Mouse (Mus musculus) stomach, postnatal 0 days (tissue): ENCODE results near the gene Trim24. TPM values are rescaled to one million over a fixed set of nuclear protein-coding genes. Genes with fewer than 3 reads are reported as not detected.

Experiments
- ATAC-seq: fragments of 200-750 bp; cut with Nextera tagmentation; 2 replicates; pipeline ENCODE4 v1.8.0; 2017; ENCODE audit not compliant: low FRiP score, low TSS enrichment
- DNase-seq: peaks from one replicate; pipeline ENCODE4 v3.0.0-alpha.2; 2016; ENCODE audit warnings: low spot score
- H3K27ac ChIP-seq: fragments of 300-500 bp; sonication (generic); replicated peaks from 2 replicates; pipeline ENCODE4 v1.5.1; 2014; ENCODE audit warnings: mild to moderate bottlenecking, control low read depth
- H3K27me3 ChIP-seq: fragments of 300-500 bp; sonication (generic); 2 replicates; pipeline ENCODE4 v1.6.1; 2014; ENCODE audit warnings: low read length; ENCODE audit not compliant: control insufficient read depth, insufficient read depth
- H3K36me3 ChIP-seq: fragments of 300-500 bp; sonication (generic); 2 replicates; pipeline ENCODE4 v1.6.1; 2014; ENCODE audit warnings: low read length, mixed read lengths; ENCODE audit not compliant: control insufficient read depth, insufficient read depth
- H3K4me1 ChIP-seq: fragments of 300-500 bp; sonication (generic); replicated peaks from 2 replicates; pipeline ENCODE4 v1.6.1; 2014; ENCODE audit warnings: antibody characterized with exemption; ENCODE audit not compliant: control insufficient read depth, insufficient read depth
- H3K4me2 ChIP-seq: fragments of 300-500 bp; sonication (generic); replicated peaks from 2 replicates; pipeline ENCODE4 v1.6.1; 2014; ENCODE audit warnings: low read depth, mild to moderate bottlenecking, control low read depth, moderate library complexity
- H3K4me3 ChIP-seq: fragments of 300-500 bp; sonication (generic); 2 replicates; pipeline ENCODE4 v1.5.1; 2014; ENCODE audit warnings: low read depth, low read length, control low read depth
- H3K9ac ChIP-seq: fragments of 300-500 bp; sonication (generic); 2 replicates; pipeline ENCODE4 v1.6.1; 2014; ENCODE audit warnings: mild to moderate bottlenecking, low read length, control low read depth, mixed read lengths
- H3K9me3 ChIP-seq: fragments of 300-500 bp; sonication (generic); 2 replicates; pipeline ENCODE4 v1.6.1; 2016; ENCODE audit warnings: low read length; ENCODE audit not compliant: control insufficient read depth
- CTCF ChIP-seq: IDR thresholded peaks from 2 replicates; pipeline ENCODE4 v1.5.1; 2016; ENCODE audit warnings: antibody characterized with exemption, low read depth, mild to moderate bottlenecking, moderate library complexity
- EP300 ChIP-seq: optimal IDR thresholded peaks from 2 replicates; pipeline ENCODE3; 2016; ENCODE audit warnings: antibody characterized with exemption
- WGBS: fragments of 180-500 bp; shearing (Covaris S2); extraction: QIAGEN DNeasy Blood & Tissue Kit; methylation state at CpG from one replicate; pipeline ENCODE4 v1.1.7; 2014; 5-methylcytosine and 5-hydroxymethylcytosine counted together
- polyA plus RNA-seq: library from polyadenylated mRNA; unstranded; fragments of >200 nt; fragmentation: Nextera tagmentation; extraction: Ambion mirVana; gene quantifications from 2 replicates; pipeline ENCODE4 v1.2.1, GENCODE M21; 2015

The Trim24 gene
- polyA plus RNA-seq, 1 experiment from 2014 or later: 5.6 TPM

DNA sequence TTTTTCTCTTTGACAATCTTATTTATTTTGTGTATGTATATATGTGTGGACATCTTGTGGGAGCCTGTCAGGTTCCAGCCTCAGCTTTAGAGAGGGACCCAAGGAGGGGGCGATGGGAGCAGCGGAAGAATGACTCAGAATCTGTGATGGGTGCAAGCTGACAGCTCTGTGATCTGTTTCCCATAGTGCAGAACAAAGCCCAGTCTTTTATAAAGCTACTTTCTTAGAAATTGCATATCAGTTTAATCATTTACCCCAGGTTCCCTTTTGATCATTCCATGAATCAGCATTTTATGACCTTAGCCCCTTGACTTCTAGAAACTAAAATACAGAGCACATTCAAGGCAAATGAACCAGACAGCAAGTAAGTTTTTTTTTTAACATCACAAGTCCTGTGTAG is 42.9 kb downstream of the Trim24 start:
- no peaks in the 10 kb centered on the region for H3K27me3 ChIP-seq
- no peak overlapping the region for H3K9ac ChIP-seq
- no peak for ATAC-seq
- DNase-seq: no peak
- H3K4me2 ChIP-seq: no peak overlapping the region
- H3K27ac ChIP-seq: no peak overlapping the region
- H3K36me3 ChIP-seq: peaks cover 12% of the 10 kb centered on the region
- H3K4me1 ChIP-seq: no peaks in the 10 kb centered on the region
- no peak overlapping the region for H3K4me3 ChIP-seq
- TF ChIP-seq EP300: no peak
- no peak for TF ChIP-seq CTCF
- WGBS: 85% methylated on average over 2 of the region's 2 CpGs
- no peaks in the 10 kb centered on the region for H3K9me3 ChIP-seq

GRCm38 (mm10) chr6:37925104-37925503 is 54.5 kb downstream of the Trim24 start:
- H3K4me1 ChIP-seq: no peaks in the 10 kb centered on the region
- no peak overlapping the region for H3K4me2 ChIP-seq
- DNase-seq (no peak), ATAC-seq (no peak)
- H3K9me3 ChIP-seq: no peaks in the 10 kb centered on the region
- no peak overlapping the region for H3K4me3 ChIP-seq
- no peaks in the 10 kb centered on the region for H3K27me3 ChIP-seq
- no peak overlapping the region for H3K27ac ChIP-seq
- no peak overlapping the region for H3K9ac ChIP-seq
- TF ChIP-seq CTCF: no peak
- no peak for TF ChIP-seq EP300
- H3K36me3 ChIP-seq: peaks cover 7% of the 10 kb centered on the region; the same call in 1 of the 2 replicates
- WGBS: 79% methylated on average over 1 of the region's 1 CpGs

DNA sequence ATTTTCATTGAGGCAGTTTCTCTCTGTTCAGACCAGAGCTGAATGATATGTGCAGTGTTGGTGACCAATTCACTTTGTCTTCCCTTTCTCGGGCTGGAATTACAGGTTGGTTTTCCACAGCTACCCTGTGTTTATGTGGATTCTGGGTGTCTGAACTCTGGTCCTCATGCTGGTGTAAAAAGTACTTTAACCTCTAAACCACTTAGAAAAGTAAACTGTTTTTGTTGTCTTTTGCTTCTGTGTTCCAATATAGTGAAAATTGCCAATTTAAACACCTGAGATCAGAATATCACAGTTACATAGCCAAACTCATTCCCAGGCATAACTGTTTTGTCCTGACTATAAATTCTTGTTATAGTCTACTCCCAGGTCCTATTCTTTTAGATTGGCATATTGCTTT is 56.1 kb downstream of the Trim24 start:
- Histone ChIP-seq H3K4me2 (no peak overlapping the region), H3K9ac (no peak overlapping the region), H3K4me3 (no peak overlapping the region), H3K9me3 (no peaks in the 10 kb centered on the region), H3K36me3 (peaks cover 10% of the 10 kb centered on the region; the same call in 1 of the 2 replicates), H3K27ac (no peak overlapping the region), H3K27me3 (no peaks in the 10 kb centered on the region), H3K4me1 (no peaks in the 10 kb centered on the region)
- TF ChIP-seq EP300 (no peak), CTCF (no peak)
- ATAC-seq (no peak), DNase-seq (no peak)
- WGBS: 88% methylated on average over 1 of the region's 1 CpGs

- H3K4me2 ChIP-seq: no peak overlapping the region
- H3K9ac ChIP-seq: no peak overlapping the region
- TF ChIP-seq EP300 (no peak), CTCF (no peak)
- H3K27ac ChIP-seq: no peak overlapping the region
- H3K4me1 ChIP-seq: no peaks in the 10 kb centered on the region
- H3K36me3 ChIP-seq: peaks cover under 1% of the 10 kb centered on the region; the same call in 1 of the 2 replicates
- WGBS: 75% methylated on average over 6 of the region's 6 CpGs
- ATAC-seq (no peak), DNase-seq (no peak)
- no peaks in the 10 kb centered on the region for H3K27me3 ChIP-seq
- no peak overlapping the region for H3K4me3 ChIP-seq
- no peaks in the 10 kb centered on the region for H3K9me3 ChIP-seq
These were observed 65.9 kb downstream of the Trim24 start for GRCm38 (mm10) chr6:37936498-37936897.

GRCm38 (mm10) chr6:37951306-37951705 is 80.7 kb downstream of the Trim24 start:
- Histone ChIP-seq H3K4me1 (no peaks in the 10 kb centered on the region), H3K9ac (no peak overlapping the region), H3K36me3 (peaks cover 10% of the 10 kb centered on the region), H3K4me3 (no peak overlapping the region), H3K9me3 (no peaks in the 10 kb centered on the region), H3K4me2 (no peak overlapping the region), H3K27me3 (no peaks in the 10 kb centered on the region), H3K27ac (no peak overlapping the region)
- no peak for TF ChIP-seq CTCF
- ATAC-seq (no peak), DNase-seq (no peak)
- WGBS: 82% methylated on average over 6 of the region's 6 CpGs

GRCm38 (mm10) chr6:37967386-37967785 is 96.8 kb downstream of the Trim24 start:
- H3K9me3 ChIP-seq: no peaks in the 10 kb centered on the region
- no peak overlapping the region for H3K27ac ChIP-seq
- H3K36me3 ChIP-seq: 0 out of 2 replicates have a peak, but pooled peaks cover 4% of the 10 kb centered on the region
- no peak overlapping the region for H3K9ac ChIP-seq
- no peak overlapping the region for H3K4me2 ChIP-seq
- H3K4me3 ChIP-seq: no peak overlapping the region
- WGBS: 66% methylated on average over 4 of the region's 4 CpGs
- TF ChIP-seq CTCF (no peak), EP300 (no peak)
- no peaks in the 10 kb centered on the region for H3K4me1 ChIP-seq
- DNase-seq (no peak), ATAC-seq (no peak)
- no peaks in the 10 kb centered on the region for H3K27me3 ChIP-seq
